17 mouse cellular contexts compared by ENCODE assay signal in genomic region chr9:96353121-96353769, GRCm38 (mm10). TPM values are rescaled to one million over a fixed set of nuclear protein-coding genes. Genes with fewer than 3 reads are reported as not detected.
DNase-seq lines count a peak whose midpoint lies in the region; ATAC-seq and TF ChIP-seq lines count a peak whose summit lies in the region.
"Had no signal": no experiment of that assay in that cellular context is flagged by ENCODE, and none has a peak within 500 bp of the region (broad histone marks: within the 10 kb centered on the region; RNA-seq: fewer than 3 reads in every experiment).

No protein-coding gene starts in this region.

- no peak overlapping the region for H3K9ac ChIP-seq in heart, postnatal 0 days (replicated peaks; ENCODE audit: low read depth, low read length)
- H3K9ac ChIP-seq: stomach, embryonic 15.5 days had no signal

- no peak for DNase-seq in frontal cortex, postnatal 14 days (ENCODE audit: low spot score in 2 of 2)
- DNase-seq in heart, postnatal 0 days (ENCODE audit: low spot score), result no peak
- DNase-seq in heart, postnatal 14 days, result no peak
- no peak for DNase-seq in urinary bladder, adult 18-20 months (ENCODE audit: low spot score in 2 of 2)
- DNase-seq in right cerebral cortex, postnatal 14 days, result no peak
- no peak for DNase-seq in cerebellum, adult 11 months
- DNase-seq: adrenal gland, adult 8-10 months; cerebellum, adult 8-10 months; kidney, adult 8-10 months had no signal

- no peak overlapping the region for H3K4me3 ChIP-seq in heart, postnatal 0 days (ENCODE audit: low read depth, low read length)
- H3K4me3 ChIP-seq: heart, adult 2 months; liver, embryonic 13.5 days; stomach, embryonic 15.5 days had no signal

- peaks cover 15% of the 10 kb centered on the region for H3K4me1 ChIP-seq in heart, postnatal 0 days (ENCODE audit: control insufficient read depth, insufficient read depth)
- H3K4me1 ChIP-seq: stomach, embryonic 15.5 days had no signal

- H3K27me3 ChIP-seq in heart, postnatal 0 days (ENCODE audit: control insufficient read depth, insufficient read depth, low read length), result no peaks in the 10 kb centered on the region
- H3K27me3 ChIP-seq: liver, embryonic 13.5 days; megakaryocyte, embryonic 14.5 days; stomach, embryonic 15.5 days had no signal

- TF ChIP-seq EP300 in heart, postnatal 0 days (IDR thresholded peaks at IDR 0.05; ENCODE audit: low read depth), result no peak

- no peak for TF ChIP-seq CTCF in heart, postnatal 0 days (IDR thresholded peaks at IDR 0.05; ENCODE audit: low read depth)

- H3K36me3 ChIP-seq in heart, postnatal 0 days (replicated peaks; ENCODE audit: control insufficient read depth, insufficient read depth, low read length), result no peaks in the 10 kb centered on the region
- H3K36me3 ChIP-seq: stomach, embryonic 15.5 days had no signal

- WGBS in heart, postnatal 0 days, result 70% methylated on average over 12 of the region's 12 CpGs

- ATAC-seq in frontal cortex, adult (ENCODE audit: low TSS enrichment), result peak; percentile 41; the same call in 1 of the 2 replicates
- no peak for ATAC-seq in heart, postnatal 0 days (ENCODE audit: insufficient read depth, low read depth)
- peak; percentile 42 for ATAC-seq in inflammation-experienced regulatory T-cells, adult 6 months
- ATAC-seq: hindbrain, embryonic 16.5 days; lung, postnatal 0 days had no signal

- H3K27ac ChIP-seq in heart, postnatal 0 days (ENCODE audit: low read depth), result 0 out of 2 replicates have a peak overlapping the region, but pooled peaks have one; percentile 2
- H3K27ac ChIP-seq: heart, adult 2 months; liver, embryonic 13.5 days; stomach, embryonic 15.5 days had no signal

- no peak overlapping the region; the same call in 1 of the 2 replicates for H3K4me2 ChIP-seq in heart, postnatal 0 days (ENCODE audit: low read depth, low read length)
- H3K4me2 ChIP-seq: stomach, embryonic 15.5 days had no signal

- no peaks in the 10 kb centered on the region for H3K9me3 ChIP-seq in heart, postnatal 0 days (replicated peaks; ENCODE audit: control insufficient read depth, low read length)
- H3K9me3 ChIP-seq: liver, embryonic 13.5 days; megakaryocyte, embryonic 14.5 days; stomach, embryonic 15.5 days had no signal

- intact Hi-C loops in heart, postnatal 14 days (cut with DNase I), result loop anchor here (5.0 kb wide), 1 partner anchor 84 kb away; no protein-coding TSS in a partner anchor

RNA-seq across cellular contexts. Expression of gene Atp1b3, which starts 11.0 kb away (rescaled TPM):
- total RNA-seq in heart, postnatal 0 days (2014; rRNA removed; ENCODE audit: low replicate concordance), result 46.4 and 52.6 TPM in 2 replicates
- polyA plus RNA-seq in heart, postnatal 0 days (2015; fragmentation: Nextera tagmentation; extraction: Ambion mirVana), result 107 and 109 TPM in 2 replicates
- total RNA-seq in heart, postnatal 14 days (2021), result 10 to 100 TPM; 70.8 to 72.2 TPM
- 100 to 1,000 TPM; 181 to 248 (median 245) TPM for polyA plus RNA-seq in inflammation-experienced regulatory T-cells, adult 6 months (2017; shearing (Covaris generic))
